Mouse (Mus musculus) liver, embryonic 13.5 days (tissue): ENCODE results near the gene Ssbp3. TPM values are rescaled to one million over a fixed set of nuclear protein-coding genes. Genes with fewer than 3 reads are reported as not detected.

Experiments
- ATAC-seq: fragments of 200-750 bp; cut with Nextera tagmentation; 2 replicates; pipeline ENCODE4 v1.8.0; 2017; ENCODE audit warnings: low read depth, mild to moderate bottlenecking, moderate number of reproducible peaks, moderate library complexity
- DNase-seq: peaks from one replicate; pipeline ENCODE4 v3.0.0; 2022
- H3K27ac ChIP-seq: fragments of 300-500 bp; sonication (generic); 2 replicates; pipeline ENCODE4 v1.5.1; 2015; ENCODE audit warnings: moderate library complexity, mild to moderate bottlenecking, inconsistent platforms
- H3K27me3 ChIP-seq: fragments of 300-500 bp; sonication (generic); 2 replicates; pipeline ENCODE4 v1.6.1; 2015; ENCODE audit warnings: mild to moderate bottlenecking, inconsistent platforms
- H3K36me3 ChIP-seq: fragments of 300-500 bp; sonication (generic); 2 replicates; pipeline ENCODE4 v1.6.1; 2015; ENCODE audit warnings: mild to moderate bottlenecking, inconsistent platforms
- H3K4me1 ChIP-seq: fragments of 300-500 bp; sonication (generic); replicated peaks from 2 replicates; pipeline ENCODE4 v1.6.1; 2015; ENCODE audit warnings: inconsistent platforms
- H3K4me2 ChIP-seq: fragments of 300-500 bp; sonication (generic); 2 replicates; pipeline ENCODE4 v1.6.1; 2015; ENCODE audit warnings: inconsistent platforms, mild to moderate bottlenecking, moderate library complexity
- H3K4me3 ChIP-seq: fragments of 300-500 bp; sonication (generic); replicated peaks from 2 replicates; pipeline ENCODE4 v1.5.1; 2015; ENCODE audit warnings: mild to moderate bottlenecking, inconsistent platforms
- H3K9ac ChIP-seq: fragments of 300-500 bp; sonication (generic); 2 replicates; pipeline ENCODE4 v1.6.1; 2015; ENCODE audit warnings: mild to moderate bottlenecking, inconsistent platforms
- H3K9me3 ChIP-seq: fragments of 300-500 bp; sonication (generic); replicated peaks from 2 replicates; pipeline ENCODE4 v1.6.1; 2016; ENCODE audit warnings: inconsistent platforms
- WGBS: fragments of 180-500 bp; shearing (Covaris S2); methylation state at CpG from one replicate; pipeline ENCODE4 v1.1.7; 2015; ENCODE audit not compliant: insufficient replicate concordance; 5-methylcytosine and 5-hydroxymethylcytosine counted together
- polyA plus RNA-seq: library from polyadenylated mRNA; unstranded; fragments of >200 nt; fragmentation: Nextera tagmentation; extraction: Ambion mirVana; gene quantifications from 2 replicates; pipeline ENCODE4 v1.2.1, GENCODE M21; 2015

Ssbp3 gene
- polyA plus RNA-seq, 1 experiment from 2014 or later = 55.5 TPM

- 79% methylated on average over 4 of the region's 4 CpGs for WGBS
- Histone ChIP-seq H3K4me2 (no peak overlapping the region), H3K27ac (no peak overlapping the region), H3K27me3 (0 out of 2 replicates have a peak, but pooled peaks cover 2% of the 10 kb centered on the region), H3K9ac (no peak overlapping the region), H3K9me3 (no peaks in the 10 kb centered on the region), H3K4me1 (peaks cover 9% of the 10 kb centered on the region), H3K4me3 (no peak overlapping the region), H3K36me3 (no peaks in the 10 kb centered on the region)
- DNase-seq (no peak), ATAC-seq (no peak)
Observed at GRCm38 (mm10) chr4:107083126-107083525, 172.6 kb downstream of the Ssbp3 start.

- Histone ChIP-seq H3K9ac (no peak overlapping the region), H3K27me3 (0 out of 2 replicates have a peak, but pooled peaks cover 2% of the 10 kb centered on the region), H3K4me1 (peaks cover 9% of the 10 kb centered on the region), H3K36me3 (no peaks in the 10 kb centered on the region), H3K27ac (no peak overlapping the region), H3K9me3 (no peaks in the 10 kb centered on the region), H3K4me3 (no peak overlapping the region), H3K4me2 (no peak overlapping the region)
- ATAC-seq (no peak), DNase-seq (no peak)
- WGBS = 26% methylated on average over 1 of the region's 1 CpGs
Observed at GRCm38 (mm10) chr4:107084343-107084742, 173.8 kb downstream of the Ssbp3 start.

GRCm38 (mm10) chr4:107084858-107085257 is 174.4 kb downstream of the Ssbp3 start:
- DNase-seq (no peak), ATAC-seq (no peak)
- WGBS = 39% methylated on average over 6 of the region's 6 CpGs

GRCm38 (mm10) chr4:107091696-107092095 is 181.2 kb downstream of the Ssbp3 start:
- no peaks in the 10 kb centered on the region for H3K9me3 ChIP-seq
- DNase-seq = no peak
- ATAC-seq = no peak
- peaks cover 14% of the 10 kb centered on the region for H3K4me1 ChIP-seq
- no peaks in the 10 kb centered on the region for H3K27me3 ChIP-seq
- no peak overlapping the region for H3K9ac ChIP-seq
- no peak overlapping the region for H3K27ac ChIP-seq
- H3K36me3 ChIP-seq = no peaks in the 10 kb centered on the region
- 78% methylated on average over 14 of the region's 14 CpGs for WGBS
- no peak overlapping the region for H3K4me2 ChIP-seq
- H3K4me3 ChIP-seq = no peak overlapping the region

More at GRCm38 (mm10) chr4:107084858-107085257, 174.4 kb downstream of the Ssbp3 start:
- Histone ChIP-seq H3K4me3 (no peak overlapping the region), H3K4me2 (no peak overlapping the region), H3K36me3 (no peaks in the 10 kb centered on the region), H3K9me3 (no peaks in the 10 kb centered on the region), H3K27me3 (0 out of 2 replicates have a peak, but pooled peaks cover 2% of the 10 kb centered on the region), H3K9ac (no peak overlapping the region), H3K4me1 (peaks cover 9% of the 10 kb centered on the region), H3K27ac (no peak overlapping the region)

GRCm38 (mm10) chr4:107094484-107095187 is 184.1 kb downstream of the Ssbp3 start:
- no peak for DNase-seq
- ATAC-seq = no peak
- H3K27me3 ChIP-seq = no peaks in the 10 kb centered on the region
- H3K36me3 ChIP-seq = no peaks in the 10 kb centered on the region
- H3K9ac ChIP-seq = no peak overlapping the region
- no peaks in the 10 kb centered on the region for H3K9me3 ChIP-seq
- WGBS = 69% methylated on average over 16 of the region's 16 CpGs
- no peak overlapping the region for H3K27ac ChIP-seq
- H3K4me3 ChIP-seq = no peak overlapping the region
- no peak overlapping the region for H3K4me2 ChIP-seq
- peaks cover 20% of the 10 kb centered on the region for H3K4me1 ChIP-seq

GRCm38 (mm10) chr4:107096043-107096442 is 185.5 kb downstream of the Ssbp3 start:
- Histone ChIP-seq H3K9ac (no peak overlapping the region), H3K4me3 (no peak overlapping the region), H3K4me2 (no peak overlapping the region), H3K9me3 (no peaks in the 10 kb centered on the region), H3K27me3 (no peaks in the 10 kb centered on the region), H3K36me3 (no peaks in the 10 kb centered on the region), H3K4me1 (peaks cover 20% of the 10 kb centered on the region), H3K27ac (peak overlapping the region; percentile 20; the same call in 1 of the 2 replicates)
- 25% methylated on average over 6 of the region's 6 CpGs for WGBS
- DNase-seq (no peak), ATAC-seq (no peak)

- ATAC-seq = no peak
- WGBS = 74% methylated on average over 16 of the region's 16 CpGs
- H3K27ac ChIP-seq = peak within 1 kb of the TSS; percentile 20; the same call in 1 of the 2 replicates
Observed at GRCm38 (mm10) chr4:107096841-107097373, 186.4 kb downstream of the Ssbp3 start, which contains the start of gene Cdcp2. Gene Cdcp2, plus strand, starts transcription at chr4:107096891.

GRCm38 (mm10) chr4:107097871-107098270 is 187.4 kb downstream of the Ssbp3 start:
- no peak overlapping the region for H3K9ac ChIP-seq
- H3K27me3 ChIP-seq = no peaks in the 10 kb centered on the region
- H3K36me3 ChIP-seq = no peaks in the 10 kb centered on the region
- no peak overlapping the region for H3K27ac ChIP-seq
- ATAC-seq (no peak), DNase-seq (no peak)
- WGBS = 42% methylated on average over 15 of the region's 15 CpGs
- H3K4me3 ChIP-seq = no peak overlapping the region
- no peak overlapping the region for H3K4me2 ChIP-seq
- H3K9me3 ChIP-seq = no peaks in the 10 kb centered on the region
- peaks cover 20% of the 10 kb centered on the region for H3K4me1 ChIP-seq

More at GRCm38 (mm10) chr4:107096841-107097373, 186.4 kb downstream of the Ssbp3 start, which contains the start of gene Cdcp2:
- no peak for DNase-seq
- Histone ChIP-seq H3K36me3 (no peaks in the 10 kb centered on the region), H3K9ac (no peak within 1 kb of the TSS), H3K27me3 (no peaks in the 10 kb centered on the region), H3K9me3 (no peaks in the 10 kb centered on the region), H3K4me1 (peaks cover 20% of the 10 kb centered on the region), H3K4me3 (no peak within 1 kb of the TSS), H3K4me2 (no peak within 1 kb of the TSS)

GRCm38 (mm10) chr4:107098375-107098774 is 187.9 kb downstream of the Ssbp3 start:
- Histone ChIP-seq H3K9ac (no peak overlapping the region), H3K36me3 (no peaks in the 10 kb centered on the region), H3K4me3 (no peak overlapping the region), H3K27ac (no peak overlapping the region), H3K27me3 (no peaks in the 10 kb centered on the region), H3K4me2 (no peak overlapping the region), H3K9me3 (no peaks in the 10 kb centered on the region), H3K4me1 (peaks cover 20% of the 10 kb centered on the region)
- 72% methylated on average over 10 of the region's 10 CpGs for WGBS
- ATAC-seq = no peak
- DNase-seq = no peak

GRCm38 (mm10) chr4:107098791-107099525 is 188.5 kb downstream of the Ssbp3 start:
- WGBS = 62% methylated on average over 17 of the region's 17 CpGs
- DNase-seq = no peak
- no peaks in the 10 kb centered on the region for H3K27me3 ChIP-seq
- no peak overlapping the region for H3K27ac ChIP-seq
- no peak overlapping the region for H3K4me2 ChIP-seq
- H3K9me3 ChIP-seq = no peaks in the 10 kb centered on the region
- no peak overlapping the region for H3K4me3 ChIP-seq
- no peak overlapping the region for H3K9ac ChIP-seq
- H3K36me3 ChIP-seq = no peaks in the 10 kb centered on the region
- peaks cover 20% of the 10 kb centered on the region for H3K4me1 ChIP-seq
- ATAC-seq = no peak
